Mouse (Mus musculus) heart, embryonic 16.5 days (tissue): Measurements from ENCODE around the gene Slc12a9. TPM values are rescaled to one million over a fixed set of nuclear protein-coding genes. Genes with fewer than 3 reads are reported as not detected.

Experiments
- ATAC-seq: fragments of 200-750 bp; cut with Nextera tagmentation; replicated peaks from 2 replicates; pipeline ENCODE4 v1.8.0; 2017; ENCODE audit warnings: moderate number of reproducible peaks; ENCODE audit not compliant: insufficient read depth, low FRiP score; ENCODE audit errors: extremely low read depth
- H3K27ac ChIP-seq: fragments of 300-500 bp; sonication (generic); 2 replicates; pipeline ENCODE4 v1.5.1; 2014; ENCODE audit warnings: mild to moderate bottlenecking, low read length, control low read depth, moderate library complexity
- H3K27me3 ChIP-seq: fragments of 300-500 bp; sonication (generic); 2 replicates; pipeline ENCODE4 v1.6.1; 2014; ENCODE audit warnings: low read length, mixed read lengths; ENCODE audit not compliant: control insufficient read depth, insufficient read depth
- H3K36me3 ChIP-seq: fragments of 300-500 bp; sonication (generic); 2 replicates; pipeline ENCODE4 v1.6.1; 2014; ENCODE audit not compliant: control insufficient read depth, insufficient read depth
- H3K4me1 ChIP-seq: fragments of 300-500 bp; sonication (generic); 2 replicates; pipeline ENCODE4 v1.6.1; 2014; ENCODE audit warnings: low read length, mixed read lengths; ENCODE audit not compliant: control insufficient read depth, insufficient read depth
- H3K4me2 ChIP-seq: fragments of 300-500 bp; sonication (generic); 2 replicates; pipeline ENCODE4 v1.6.1; 2014; ENCODE audit warnings: low read depth, mild to moderate bottlenecking, control low read depth, low read length
- H3K4me3 ChIP-seq: fragments of 300-500 bp; sonication (generic); 2 replicates; pipeline ENCODE4 v1.5.1; 2014; ENCODE audit warnings: mild to moderate bottlenecking, control low read depth, low read length
- H3K9ac ChIP-seq: fragments of 300-500 bp; sonication (generic); 2 replicates; pipeline ENCODE4 v1.6.1; 2014; ENCODE audit warnings: low read length, control low read depth
- H3K9me3 ChIP-seq: fragments of 300-500 bp; sonication (generic); replicated peaks from 2 replicates; pipeline ENCODE4 v1.6.1; 2016; ENCODE audit warnings: low read length; ENCODE audit not compliant: control insufficient read depth
- WGBS: fragments of 180-500 bp; shearing (Covaris S2); extraction: QIAGEN DNeasy Blood & Tissue Kit; methylation state at CpG from one replicate; pipeline ENCODE4 v1.1.7; 2014; 5-methylcytosine and 5-hydroxymethylcytosine counted together
- polyA plus RNA-seq: library from polyadenylated mRNA; unstranded; fragments of >200 nt; fragmentation: Nextera tagmentation; extraction: Ambion mirVana; gene quantifications from 2 replicates; pipeline ENCODE4 v1.2.1, GENCODE M21; 2015

Slc12a9 gene
- polyA plus RNA-seq, 1 experiment from 2014 or later, result 8.5 TPM

DNA sequence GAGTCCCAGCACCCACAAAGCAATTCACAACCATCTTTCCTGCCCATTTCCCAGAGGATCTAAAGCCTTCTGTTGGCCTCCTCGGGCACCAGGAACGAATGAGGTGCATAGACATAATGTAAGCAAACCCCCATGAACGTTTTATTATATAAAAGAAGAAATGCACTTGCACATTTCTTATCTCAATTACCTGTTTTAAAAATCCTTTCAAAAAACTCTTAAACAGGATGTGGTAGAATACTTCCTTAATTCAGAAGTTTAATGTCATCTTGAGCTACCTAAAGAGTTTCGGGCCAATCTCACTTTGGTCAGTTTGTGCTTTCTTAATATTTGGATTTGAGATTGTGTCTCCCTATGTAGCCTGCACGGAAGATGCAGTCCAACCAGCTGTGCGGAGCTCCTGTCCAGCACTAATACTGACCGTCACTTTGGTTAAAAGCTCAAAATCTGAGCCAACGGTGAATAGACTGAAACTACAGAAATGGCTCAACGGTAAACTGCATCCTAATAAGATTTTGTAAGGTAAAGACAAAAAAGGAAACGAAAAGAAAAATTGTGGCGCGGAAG lies 26.9 kb downstream of the Slc12a9 start:
- Histone ChIP-seq H3K9me3 (no peaks in the 10 kb centered on the region), H3K36me3 (peaks cover 45% of the 10 kb centered on the region), H3K4me1 (peaks cover 34% of the 10 kb centered on the region), H3K4me2 (peak overlapping the region; percentile 88), H3K9ac (peak overlapping the region; percentile 93), H3K4me3 (peak overlapping the region; percentile 82), H3K27ac (peak overlapping the region; percentile 95), H3K27me3 (no peaks in the 10 kb centered on the region)
- WGBS, result 14% methylated on average over 12 of the region's 12 CpGs
- ATAC-seq, result no peak

DNA sequence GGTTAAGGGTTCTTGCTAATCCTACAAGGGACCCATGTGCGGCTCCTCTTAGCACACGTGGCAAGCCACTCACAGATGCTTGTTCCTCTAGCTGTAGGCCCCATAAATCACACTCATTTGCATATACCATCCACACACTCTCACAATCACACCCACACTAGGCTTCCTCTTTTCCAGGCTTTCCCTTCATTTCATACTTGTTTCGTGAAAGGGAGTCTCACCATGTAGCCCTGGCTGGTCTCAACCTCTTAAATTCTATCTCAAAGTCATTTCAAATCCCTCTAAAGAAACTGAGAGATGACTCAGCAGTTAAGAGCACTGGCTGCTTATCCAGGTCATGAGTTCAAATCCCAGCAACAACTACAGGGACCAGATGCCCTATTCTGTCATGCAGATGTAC lies 27.6 kb downstream of the Slc12a9 start:
- peak overlapping the region; percentile 82 for H3K4me3 ChIP-seq
- no peaks in the 10 kb centered on the region for H3K27me3 ChIP-seq
- peak overlapping the region; percentile 93 for H3K9ac ChIP-seq
- peaks cover 49% of the 10 kb centered on the region for H3K36me3 ChIP-seq
- H3K4me1 ChIP-seq, result peaks cover 34% of the 10 kb centered on the region
- no peak for ATAC-seq
- H3K4me2 ChIP-seq, result peak overlapping the region; percentile 88
- no peaks in the 10 kb centered on the region for H3K9me3 ChIP-seq
- 64% methylated on average over 3 of the region's 3 CpGs for WGBS
- no peak overlapping the region for H3K27ac ChIP-seq

DNA sequence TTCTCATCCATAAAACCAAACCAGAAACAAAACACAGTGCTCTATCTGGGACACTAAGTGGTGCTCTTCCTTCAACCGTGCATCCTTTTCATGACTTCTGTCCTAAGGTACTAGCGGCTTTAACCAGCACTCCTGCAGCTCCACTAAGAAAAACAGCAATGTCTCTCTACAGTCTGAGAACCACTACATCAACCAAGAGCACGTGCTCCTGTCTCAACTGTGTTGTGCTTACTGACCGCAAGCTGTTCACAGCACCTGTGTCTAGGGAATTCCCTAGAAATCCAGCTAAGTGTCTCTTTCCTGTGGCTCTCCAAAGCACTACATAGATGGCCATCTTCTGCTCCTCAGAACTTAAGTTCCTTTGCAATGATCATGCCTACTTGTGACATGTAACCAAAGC lies 28.6 kb downstream of the Slc12a9 start:
- Histone ChIP-seq H3K4me2 (peak overlapping the region; percentile 88), H3K9ac (no peak overlapping the region), H3K4me1 (peaks cover 34% of the 10 kb centered on the region), H3K27ac (no peak overlapping the region), H3K36me3 (peaks cover 49% of the 10 kb centered on the region), H3K9me3 (no peaks in the 10 kb centered on the region), H3K27me3 (no peaks in the 10 kb centered on the region), H3K4me3 (no peak overlapping the region)
- no peak for ATAC-seq
- 64% methylated on average over 4 of the region's 4 CpGs for WGBS

DNA sequence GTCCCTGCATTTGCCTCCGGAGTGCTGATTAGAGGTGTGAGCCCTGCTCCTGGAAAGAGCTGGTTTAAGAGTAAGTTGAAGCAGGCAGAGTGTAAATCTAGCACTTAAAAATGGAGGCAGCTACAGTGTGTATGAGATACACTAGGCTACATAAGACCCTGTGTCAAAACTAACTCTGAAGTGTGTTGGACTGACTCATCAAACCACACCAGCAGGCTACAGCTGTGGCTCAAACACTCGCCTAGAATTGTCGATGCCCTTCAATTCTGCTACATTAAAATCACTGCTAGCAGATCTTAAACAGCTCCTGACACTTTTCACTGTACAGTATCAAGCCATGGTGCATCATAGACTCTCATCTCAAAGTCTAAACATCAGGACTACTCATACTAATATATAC lies 29.2 kb downstream of the Slc12a9 start:
- Histone ChIP-seq H3K27ac (no peak overlapping the region), H3K4me2 (no peak overlapping the region), H3K36me3 (peaks cover 49% of the 10 kb centered on the region), H3K4me3 (no peak overlapping the region), H3K9me3 (no peaks in the 10 kb centered on the region), H3K4me1 (peaks cover 34% of the 10 kb centered on the region), H3K9ac (no peak overlapping the region), H3K27me3 (no peaks in the 10 kb centered on the region)
- 57% methylated on average over 3 of the region's 3 CpGs for WGBS
- ATAC-seq, result no peak

DNA sequence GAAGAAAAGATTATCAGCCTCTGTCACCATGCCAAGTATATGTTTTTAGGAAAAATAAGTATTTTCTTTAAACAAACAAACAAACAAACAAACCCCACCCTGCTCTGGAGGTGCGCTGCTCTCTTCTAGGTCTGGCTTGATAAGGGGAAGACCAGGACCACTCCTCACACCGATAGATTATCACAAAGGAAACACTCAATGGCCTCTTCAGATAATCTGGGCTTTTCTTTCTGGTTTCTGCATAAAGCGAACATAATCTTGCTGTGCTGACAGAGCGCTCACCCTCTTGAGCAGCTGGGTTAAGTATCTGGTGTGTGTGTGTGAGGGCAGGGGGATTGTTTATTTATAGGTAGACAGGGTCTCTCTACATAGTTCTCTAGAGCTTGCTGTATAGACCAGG lies 29.8 kb downstream of the Slc12a9 start:
- ATAC-seq, result no peak
- no peak overlapping the region for H3K4me2 ChIP-seq
- H3K27ac ChIP-seq, result no peak overlapping the region
- peaks cover 34% of the 10 kb centered on the region for H3K4me1 ChIP-seq
- no peaks in the 10 kb centered on the region for H3K27me3 ChIP-seq
- H3K4me3 ChIP-seq, result no peak overlapping the region
- no peaks in the 10 kb centered on the region for H3K9me3 ChIP-seq
- H3K9ac ChIP-seq, result no peak overlapping the region
- peaks cover 48% of the 10 kb centered on the region for H3K36me3 ChIP-seq
- 42% methylated on average over 4 of the region's 4 CpGs for WGBS

DNA sequence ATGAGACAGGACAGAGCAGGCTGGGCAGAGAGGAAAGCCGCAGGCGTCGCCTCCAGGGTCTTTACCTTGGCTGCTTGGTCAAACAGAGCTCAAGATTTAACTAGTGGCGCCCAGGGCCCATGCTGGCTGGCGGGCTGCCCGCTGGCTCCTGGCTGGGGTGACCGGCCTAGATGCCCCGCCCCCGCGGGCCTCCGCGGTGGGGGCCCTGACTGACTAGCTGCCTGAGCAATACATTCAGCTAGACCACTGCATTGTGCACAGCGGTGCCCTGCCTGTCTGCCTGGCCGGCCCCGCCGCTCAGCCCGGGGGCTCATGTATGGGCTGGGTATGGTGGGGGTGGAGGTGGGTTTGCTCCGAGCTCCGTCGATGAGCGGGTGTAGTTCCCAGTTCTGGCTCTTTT lies 32.1 kb downstream of the Slc12a9 start:
- Histone ChIP-seq H3K36me3 (peaks cover 67% of the 10 kb centered on the region), H3K4me1 (peaks cover 29% of the 10 kb centered on the region), H3K4me3 (no peak overlapping the region), H3K27me3 (no peaks in the 10 kb centered on the region), H3K9ac (no peak overlapping the region), H3K9me3 (no peaks in the 10 kb centered on the region), H3K4me2 (no peak overlapping the region), H3K27ac (no peak overlapping the region)
- ATAC-seq, result peak; percentile 30; the same call in 1 of the 2 replicates
- WGBS, result 82% methylated on average over 21 of the region's 21 CpGs

DNA sequence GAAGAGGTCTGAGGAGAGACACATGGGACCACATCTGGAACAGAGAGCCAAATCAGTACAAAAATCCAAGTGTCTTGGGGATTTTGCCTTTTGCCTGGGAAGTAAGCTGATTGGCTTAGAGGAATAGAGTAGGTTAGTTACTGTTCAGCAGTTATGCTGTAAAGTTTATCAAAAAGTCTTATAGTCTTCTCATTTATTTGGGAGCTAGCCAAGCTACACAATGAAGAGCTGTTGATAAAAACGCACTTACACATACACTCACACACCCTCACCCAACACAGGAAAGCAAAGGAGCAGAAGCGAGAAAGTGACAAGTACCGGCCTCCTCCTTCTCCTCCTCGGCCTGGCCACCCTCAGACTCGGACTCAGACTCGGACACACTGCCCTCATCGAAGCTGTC lies 34.2 kb downstream of the Slc12a9 start:
- H3K36me3 ChIP-seq, result peaks cover 81% of the 10 kb centered on the region
- peaks cover 16% of the 10 kb centered on the region for H3K4me1 ChIP-seq
- ATAC-seq, result no peak
- WGBS, result 67% methylated on average over 7 of the region's 7 CpGs
- no peak overlapping the region for H3K4me3 ChIP-seq
- H3K9ac ChIP-seq, result no peak overlapping the region
- no peaks in the 10 kb centered on the region for H3K27me3 ChIP-seq
- no peaks in the 10 kb centered on the region for H3K9me3 ChIP-seq
- no peak overlapping the region for H3K27ac ChIP-seq
- H3K4me2 ChIP-seq, result no peak overlapping the region

DNA sequence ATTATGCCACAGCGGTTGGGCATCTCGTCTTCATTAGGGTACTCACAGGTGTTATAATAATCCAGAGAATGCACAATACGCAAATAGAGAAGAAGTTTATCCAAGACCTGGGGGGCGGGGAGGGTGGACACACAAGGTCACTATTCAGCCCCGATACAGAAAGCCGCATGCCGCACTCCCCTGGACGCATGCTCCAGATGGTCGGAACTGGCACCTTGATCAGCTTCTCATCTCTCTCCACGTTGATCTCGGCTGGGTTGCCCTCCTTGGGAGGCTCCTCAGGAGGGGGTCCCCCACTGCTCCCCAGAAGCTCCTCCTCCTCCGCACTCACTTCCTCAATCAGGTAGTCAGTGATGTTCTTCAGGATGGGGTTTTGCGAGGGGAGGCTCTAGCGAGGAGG lies 36.3 kb downstream of the Slc12a9 start:
- Histone ChIP-seq H3K4me2 (no peak overlapping the region), H3K9ac (no peak overlapping the region), H3K36me3 (peaks cover 70% of the 10 kb centered on the region), H3K27me3 (0 out of 2 replicates have a peak, but pooled peaks cover 2% of the 10 kb centered on the region), H3K4me3 (no peak overlapping the region), H3K27ac (no peak overlapping the region), H3K9me3 (no peaks in the 10 kb centered on the region), H3K4me1 (peaks cover 6% of the 10 kb centered on the region)
- WGBS, result 87% methylated on average over 14 of the region's 14 CpGs
- ATAC-seq, result no peak

DNA sequence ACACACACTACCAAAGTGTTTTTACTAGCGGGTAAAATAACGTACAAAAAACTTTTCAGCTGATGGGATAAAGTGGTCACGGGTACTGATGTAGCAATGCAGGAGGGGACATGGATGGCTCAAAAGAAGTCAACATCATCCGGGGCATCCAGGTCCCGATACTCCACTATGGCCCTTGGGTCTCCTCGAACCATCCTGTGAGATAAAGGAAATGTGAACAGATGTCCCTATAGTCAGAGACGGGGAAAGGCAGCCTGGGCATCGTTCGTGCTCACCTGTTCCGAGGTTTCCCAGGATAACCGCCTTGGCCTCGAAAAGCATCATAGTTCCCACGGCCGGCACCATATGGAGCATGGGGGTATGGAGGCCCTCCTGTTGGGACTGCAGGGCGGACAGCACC lies 37.7 kb downstream of the Slc12a9 start:
- H3K4me1 ChIP-seq, result peaks cover 6% of the 10 kb centered on the region
- H3K27ac ChIP-seq, result no peak overlapping the region
- peaks cover 7% of the 10 kb centered on the region for H3K27me3 ChIP-seq
- H3K9ac ChIP-seq, result no peak overlapping the region
- H3K4me3 ChIP-seq, result no peak overlapping the region
- H3K9me3 ChIP-seq, result no peaks in the 10 kb centered on the region
- 88% methylated on average over 15 of the region's 15 CpGs for WGBS
- no peak overlapping the region for H3K4me2 ChIP-seq
- ATAC-seq, result no peak
- peaks cover 57% of the 10 kb centered on the region for H3K36me3 ChIP-seq
